ENCODE assay signal across 28 mouse cellular contexts in the genomic region with DNA sequence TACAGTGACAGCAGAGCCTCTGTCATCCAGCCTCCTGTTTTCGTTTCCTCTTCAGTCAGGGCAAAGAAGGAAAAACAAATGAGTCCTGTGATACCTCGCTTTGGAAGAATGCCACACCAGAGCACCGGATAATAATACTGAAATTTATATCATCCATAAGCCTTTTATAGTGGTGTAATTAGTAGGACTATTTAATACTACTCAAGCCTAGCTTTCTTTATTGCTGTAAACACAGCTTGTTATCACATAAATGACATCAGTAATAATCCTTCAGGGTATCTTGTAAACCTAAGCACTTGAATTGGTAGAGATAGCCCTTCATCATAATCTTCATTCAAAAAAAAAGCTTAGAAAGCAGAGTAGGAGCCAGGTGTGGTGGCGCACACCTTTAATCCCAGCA.
DNase-seq lines count a peak whose midpoint lies in the region; ATAC-seq and TF ChIP-seq lines count a peak whose summit lies in the region.
"Had no signal": no experiment of that assay in that cellular context is flagged by ENCODE, and none has a peak within 500 bp of the region (broad histone marks: within the 10 kb centered on the region; RNA-seq: fewer than 3 reads in every experiment).

No protein-coding gene starts in this region.

- H3K4me2 ChIP-seq in embryonic facial prominence, embryonic 14.5 days (ENCODE audit: low read depth, low read length): no peak overlapping the region
- no peak overlapping the region for H3K4me2 ChIP-seq in hindbrain, embryonic 14.5 days (replicated peaks)
- H3K4me2 ChIP-seq in hindbrain, embryonic 11.5 days (replicated peaks; ENCODE audit: low read depth, low read length): no peak overlapping the region
- no peak overlapping the region for H3K4me2 ChIP-seq in neural tube, embryonic 14.5 days (ENCODE audit: low read depth, low read length)
- H3K4me2 ChIP-seq: embryonic facial prominence, embryonic 12.5 days; embryonic facial prominence, embryonic 15.5 days; forebrain, embryonic 12.5 days had no signal

- ATAC-seq in embryonic facial prominence, embryonic 14.5 days (ENCODE audit: low read depth): peak; percentile 47; the same call in 1 of the 2 replicates
- peak; percentile 59 for ATAC-seq in hindbrain, embryonic 14.5 days (ENCODE audit: low FRiP score)
- ATAC-seq in hindbrain, embryonic 11.5 days (ENCODE audit: low FRiP score): no peak
- ATAC-seq in neural tube, embryonic 14.5 days (ENCODE audit: low read depth): peak; percentile 88
- ATAC-seq: activated CD4-positive, CD25-positive, alpha-beta regulatory T cell, adult 4 months; CD4-positive, CD25-positive, alpha-beta regulatory T cell, adult 4 months; forebrain, embryonic 14.5 days; forebrain, embryonic 16.5 days; Patski had no signal

- no peaks in the 10 kb centered on the region for H3K36me3 ChIP-seq in embryonic facial prominence, embryonic 14.5 days (ENCODE audit: control insufficient read depth, insufficient read depth, low read length)
- no peaks in the 10 kb centered on the region for H3K36me3 ChIP-seq in embryonic facial prominence, embryonic 10.5 days (replicated peaks)
- H3K36me3 ChIP-seq in hindbrain, embryonic 14.5 days (replicated peaks; ENCODE audit: control insufficient read depth, insufficient read depth): no peaks in the 10 kb centered on the region
- no peaks in the 10 kb centered on the region for H3K36me3 ChIP-seq in hindbrain, embryonic 11.5 days (ENCODE audit: control insufficient read depth, insufficient read depth, low read length)
- no peaks in the 10 kb centered on the region for H3K36me3 ChIP-seq in neural tube, embryonic 14.5 days (ENCODE audit: control insufficient read depth, insufficient read depth, low read length)
- no peaks in the 10 kb centered on the region for H3K36me3 ChIP-seq in kidney, adult 2 months (ENCODE audit: control insufficient read depth, insufficient read depth, low read length)
- H3K36me3 ChIP-seq: embryonic facial prominence, embryonic 12.5 days; embryonic facial prominence, embryonic 15.5 days; forebrain, embryonic 10.5 days; forebrain, embryonic 12.5 days; G1E had no signal

- H3K4me1 ChIP-seq in embryonic facial prominence, embryonic 14.5 days (ENCODE audit: control insufficient read depth, insufficient read depth, low read length): no peaks in the 10 kb centered on the region
- no peaks in the 10 kb centered on the region for H3K4me1 ChIP-seq in embryonic facial prominence, embryonic 10.5 days
- H3K4me1 ChIP-seq in hindbrain, embryonic 14.5 days (replicated peaks; ENCODE audit: control insufficient read depth, insufficient read depth, low read length): no peaks in the 10 kb centered on the region
- H3K4me1 ChIP-seq in hindbrain, embryonic 11.5 days (replicated peaks; ENCODE audit: control insufficient read depth, insufficient read depth, low read length): no peaks in the 10 kb centered on the region
- H3K4me1 ChIP-seq in neural tube, embryonic 14.5 days (ENCODE audit: control insufficient read depth, insufficient read depth, low read length): no peaks in the 10 kb centered on the region
- H3K4me1 ChIP-seq in kidney, adult 2 months (ENCODE audit: control insufficient read depth, insufficient read depth, low read length): no peaks in the 10 kb centered on the region
- H3K4me1 ChIP-seq: embryonic facial prominence, embryonic 12.5 days; embryonic facial prominence, embryonic 15.5 days; forebrain, embryonic 10.5 days; forebrain, embryonic 12.5 days had no signal

- H3K4me3 ChIP-seq in embryonic facial prominence, embryonic 14.5 days (ENCODE audit: low read depth, low read length): no peak overlapping the region
- H3K4me3 ChIP-seq in embryonic facial prominence, embryonic 10.5 days: no peak overlapping the region
- no peak overlapping the region for H3K4me3 ChIP-seq in hindbrain, embryonic 14.5 days (replicated peaks; ENCODE audit: low read length)
- H3K4me3 ChIP-seq in hindbrain, embryonic 11.5 days (ENCODE audit: low read depth, low read length): no peak overlapping the region
- H3K4me3 ChIP-seq in neural tube, embryonic 14.5 days (ENCODE audit: low read depth, low read length): no peak overlapping the region
- no peak overlapping the region for H3K4me3 ChIP-seq in kidney, adult 2 months (ENCODE audit: insufficient read depth, low read depth, low read length)
- H3K4me3 ChIP-seq: embryonic facial prominence, embryonic 12.5 days; embryonic facial prominence, embryonic 15.5 days; erythroblast, embryonic 14.5 days; forebrain, embryonic 10.5 days; forebrain, embryonic 12.5 days had no signal

- no peak for DNase-seq in embryonic facial prominence, embryonic 14.5 days (ENCODE audit: low spot score)
- no peak for DNase-seq in embryonic facial prominence, embryonic 10.5 days (ENCODE audit: low spot score)
- no peak for DNase-seq in hindbrain, embryonic 14.5 days (ENCODE audit: low spot score)
- no peak for DNase-seq in hindbrain, embryonic 11.5 days (ENCODE audit: low spot score)
- no peak for DNase-seq in kidney, adult 2 months
- DNase-seq: adrenal gland, adult 8-10 months; adrenal gland, postnatal 14 days; adrenal gland, postnatal 36 days; B cell, adult 2 months; cerebellum, adult 11-12 months; cerebellum, adult 8-10 months; cerebellum, adult 9-11 months; cerebellum, postnatal 14 days; cerebellum, postnatal 36 days; embryo, embryonic 11 days had no signal

- no peak for TF ChIP-seq CTCF in kidney, adult 2 months (conservative IDR thresholded peaks at IDR 0.05; ENCODE audit: insufficient read depth, insufficient read length, low read depth, low read length)

- WGBS in embryonic facial prominence, embryonic 14.5 days: 52% methylated on average over 4 of the region's 4 CpGs
- 78% methylated on average over 4 of the region's 4 CpGs for WGBS in embryonic facial prominence, embryonic 10.5 days
- WGBS in hindbrain, embryonic 14.5 days: 79% methylated on average over 4 of the region's 4 CpGs
- 87% methylated on average over 4 of the region's 4 CpGs for WGBS in hindbrain, embryonic 11.5 days
- 47% methylated on average over 4 of the region's 4 CpGs for WGBS in neural tube, embryonic 14.5 days
- WGBS in kidney, adult 2 months: 50% methylated on average over 4 of the region's 4 CpGs

- no peaks in the 10 kb centered on the region for H3K27me3 ChIP-seq in embryonic facial prominence, embryonic 14.5 days (replicated peaks; ENCODE audit: control insufficient read depth, insufficient read depth, low read length)
- H3K27me3 ChIP-seq in embryonic facial prominence, embryonic 10.5 days (replicated peaks; ENCODE audit: low read depth, poor library complexity, severe bottlenecking): no peaks in the 10 kb centered on the region
- no peaks in the 10 kb centered on the region for H3K27me3 ChIP-seq in hindbrain, embryonic 14.5 days (ENCODE audit: control insufficient read depth, insufficient read depth, low read length)
- no peaks in the 10 kb centered on the region for H3K27me3 ChIP-seq in hindbrain, embryonic 11.5 days (ENCODE audit: control insufficient read depth, insufficient read depth, low read length)
- H3K27me3 ChIP-seq in neural tube, embryonic 14.5 days (ENCODE audit: control insufficient read depth, insufficient read depth, low read length): no peaks in the 10 kb centered on the region
- no peaks in the 10 kb centered on the region for H3K27me3 ChIP-seq in kidney, adult 2 months (replicated peaks; ENCODE audit: control insufficient read depth, insufficient read depth, low read length)
- H3K27me3 ChIP-seq: CH12.LX; embryonic facial prominence, embryonic 12.5 days; embryonic facial prominence, embryonic 15.5 days; forebrain, embryonic 12.5 days; Patski had no signal

- H3K9me3 ChIP-seq in embryonic facial prominence, embryonic 14.5 days (ENCODE audit: control insufficient read depth, low read length): no peaks in the 10 kb centered on the region
- H3K9me3 ChIP-seq in embryonic facial prominence, embryonic 10.5 days: no peaks in the 10 kb centered on the region
- H3K9me3 ChIP-seq in hindbrain, embryonic 14.5 days (ENCODE audit: control insufficient read depth, low read length): no peaks in the 10 kb centered on the region
- no peaks in the 10 kb centered on the region for H3K9me3 ChIP-seq in hindbrain, embryonic 11.5 days (ENCODE audit: control insufficient read depth, low read length)
- H3K9me3 ChIP-seq in neural tube, embryonic 14.5 days (ENCODE audit: control insufficient read depth, low read length): no peaks in the 10 kb centered on the region
- H3K9me3 ChIP-seq: embryonic facial prominence, embryonic 12.5 days; embryonic facial prominence, embryonic 15.5 days; forebrain, embryonic 10.5 days; forebrain, embryonic 12.5 days; G1E had no signal

- no peak overlapping the region for H3K9ac ChIP-seq in embryonic facial prominence, embryonic 14.5 days (ENCODE audit: low read depth, low read length)
- no peak overlapping the region for H3K9ac ChIP-seq in hindbrain, embryonic 14.5 days
- H3K9ac ChIP-seq in hindbrain, embryonic 11.5 days (ENCODE audit: low read depth, low read length): no peak overlapping the region
- H3K9ac ChIP-seq in neural tube, embryonic 14.5 days (replicated peaks; ENCODE audit: low read depth, low read length): no peak overlapping the region
- H3K9ac ChIP-seq: embryonic facial prominence, embryonic 12.5 days; embryonic facial prominence, embryonic 15.5 days; forebrain, embryonic 12.5 days had no signal

- TF ChIP-seq POLR2A in kidney, adult 2 months (IDR thresholded peaks at IDR 0.05; ENCODE audit: low read depth, low read length): no peak

- H3K27ac ChIP-seq in embryonic facial prominence, embryonic 14.5 days (replicated peaks; ENCODE audit: low read depth, low read length): no peak overlapping the region
- H3K27ac ChIP-seq in embryonic facial prominence, embryonic 10.5 days (replicated peaks): no peak overlapping the region
- no peak overlapping the region for H3K27ac ChIP-seq in hindbrain, embryonic 14.5 days
- no peak overlapping the region for H3K27ac ChIP-seq in hindbrain, embryonic 11.5 days (ENCODE audit: low read depth, low read length)
- H3K27ac ChIP-seq in neural tube, embryonic 14.5 days (ENCODE audit: low read depth, low read length): no peak overlapping the region
- H3K27ac ChIP-seq in kidney, adult 2 months (ENCODE audit: insufficient read depth, low read depth, low read length): no peak overlapping the region
- H3K27ac ChIP-seq: embryonic facial prominence, embryonic 12.5 days; embryonic facial prominence, embryonic 15.5 days; forebrain, embryonic 10.5 days; forebrain, embryonic 12.5 days had no signal
